Mouse (Mus musculus) ES-Bruce4 (cell line): ENCODE results near the gene Clec1b. TPM values are rescaled to one million over a fixed set of nuclear protein-coding genes. Genes with fewer than 3 reads are reported as not detected.

ENCODE experiments used
- H3K27ac ChIP-seq: 2 replicates; pipeline ENCODE4 v1.5.1; 2012; ENCODE audit warnings: low read length, inconsistent platforms; ENCODE audit not compliant: insufficient read depth
- H3K27me3 ChIP-seq: 2 replicates; pipeline ENCODE4 v1.6.1; 2012; ENCODE audit warnings: mild to moderate bottlenecking, low read length, inconsistent platforms; ENCODE audit not compliant: control insufficient read depth, poor library complexity, insufficient read depth, severe bottlenecking
- H3K36me3 ChIP-seq: 2 replicates; pipeline ENCODE4 v1.6.1; 2012; ENCODE audit warnings: inconsistent platforms, mild to moderate bottlenecking, low read length, moderate library complexity; ENCODE audit not compliant: control insufficient read depth, poor library complexity, insufficient read depth, severe bottlenecking
- H3K4me1 ChIP-seq: one replicate; pipeline ENCODE4 v1.8.1; 2011; ENCODE audit warnings: low read length; ENCODE audit not compliant: control insufficient read depth, insufficient read depth
- H3K4me3 ChIP-seq: 2 replicates; pipeline ENCODE4 v1.5.1; 2011; ENCODE audit warnings: low read depth, mild to moderate bottlenecking, low read length
- H3K9ac ChIP-seq: 2 replicates; pipeline ENCODE4 v1.6.1; 2012; ENCODE audit warnings: low read depth, mild to moderate bottlenecking, inconsistent platforms; ENCODE audit not compliant: poor library complexity, severe bottlenecking
- H3K9me3 ChIP-seq: replicated peaks from 2 replicates; pipeline ENCODE4 v1.6.1; 2012; ENCODE audit warnings: mild to moderate bottlenecking, low read length, inconsistent platforms; ENCODE audit not compliant: control insufficient read depth, poor library complexity, insufficient read depth, severe bottlenecking
- CTCF ChIP-seq: IDR thresholded peaks from one replicate; pipeline ENCODE4 v1.8.1; 2011; ENCODE audit warnings: low read depth, low read length
- EP300 ChIP-seq: IDR thresholded peaks from 2 replicates; pipeline ENCODE4 v1.6.1; 2011; ENCODE audit warnings: low read depth, low read length; ENCODE audit not compliant: insufficient read depth
- POLR2A ChIP-seq: IDR thresholded peaks from one replicate; pipeline ENCODE4 v1.8.1; 2011; ENCODE audit warnings: low read length; ENCODE audit not compliant: insufficient read depth
- polyA plus RNA-seq: library from polyadenylated mRNA; stranded (reverse); fragments of >200 nt; gene quantifications from 2 replicates; pipeline ENCODE4 v1.2.4, GENCODE M21; 2011; ENCODE audit warnings: low read depth; ENCODE audit not compliant: missing spikeins, insufficient read depth, insufficient read length

The Clec1b gene
- polyA plus RNA-seq, 1 experiment = not detected

DNA sequence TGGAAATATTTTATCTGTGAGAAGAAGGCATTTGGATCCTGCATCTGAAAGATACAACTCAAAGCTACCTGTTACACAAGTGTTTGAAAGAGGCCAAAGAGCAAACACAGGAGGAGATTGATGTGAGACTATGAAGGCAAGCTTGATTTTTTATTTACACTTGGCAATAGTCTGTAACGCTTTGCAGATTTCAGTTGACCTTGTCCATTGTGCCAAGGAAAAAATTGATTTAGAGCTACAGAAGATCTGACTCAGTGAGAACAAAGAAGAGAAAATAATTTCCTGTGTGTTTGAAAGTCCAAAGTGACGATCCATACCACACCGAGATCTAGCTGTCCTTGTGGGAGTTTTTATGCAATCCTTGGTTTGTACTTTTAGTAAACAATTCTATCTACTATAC is 25.2 kb downstream of the Clec1b start:
- H3K9ac ChIP-seq = no peak overlapping the region
- no peak overlapping the region for H3K27ac ChIP-seq
- H3K4me1 ChIP-seq = no peaks in the 10 kb centered on the region
- no peak overlapping the region for H3K4me3 ChIP-seq
- H3K9me3 ChIP-seq = no peaks in the 10 kb centered on the region
- TF ChIP-seq POLR2A = no peak
- no peak for TF ChIP-seq EP300
- no peak for TF ChIP-seq CTCF
- H3K27me3 ChIP-seq = no peaks in the 10 kb centered on the region
- H3K36me3 ChIP-seq = no peaks in the 10 kb centered on the region

DNA sequence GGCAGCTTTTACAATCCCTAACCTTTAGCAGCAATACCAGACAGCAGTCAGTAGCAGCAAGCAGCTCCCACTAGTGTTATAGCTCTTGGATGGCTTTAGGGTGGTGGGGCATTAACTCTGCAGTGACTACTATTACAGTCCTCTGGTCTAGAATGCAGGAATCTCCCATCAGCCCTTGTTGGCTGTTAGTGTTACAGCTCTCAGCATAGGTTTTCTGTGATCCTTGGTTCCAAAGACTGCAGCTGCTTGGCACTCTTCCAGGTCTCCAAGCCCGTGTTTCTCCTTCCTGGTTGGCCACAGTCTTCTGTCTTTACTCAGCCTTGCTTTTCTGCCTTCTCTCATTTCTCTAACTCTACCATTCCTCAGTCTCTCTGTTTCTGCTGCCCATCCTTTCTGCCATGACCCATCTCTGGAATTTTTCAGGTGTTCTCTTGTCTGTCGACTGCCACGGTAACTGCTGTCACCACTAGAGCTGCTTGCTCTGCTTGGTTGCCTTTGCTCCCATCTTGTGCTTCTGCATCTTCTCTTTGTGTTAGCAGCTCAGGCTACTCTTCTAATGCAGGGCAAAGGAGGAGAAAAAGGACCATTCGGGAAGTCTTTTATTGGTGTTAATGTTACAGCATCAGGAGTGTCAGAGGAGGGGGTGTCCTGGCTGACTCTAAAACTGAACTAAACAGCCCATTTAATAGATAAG is 26.1 kb downstream of the Clec1b start:
- TF ChIP-seq EP300 (no peak), CTCF (no peak), POLR2A (no peak)

DNA sequence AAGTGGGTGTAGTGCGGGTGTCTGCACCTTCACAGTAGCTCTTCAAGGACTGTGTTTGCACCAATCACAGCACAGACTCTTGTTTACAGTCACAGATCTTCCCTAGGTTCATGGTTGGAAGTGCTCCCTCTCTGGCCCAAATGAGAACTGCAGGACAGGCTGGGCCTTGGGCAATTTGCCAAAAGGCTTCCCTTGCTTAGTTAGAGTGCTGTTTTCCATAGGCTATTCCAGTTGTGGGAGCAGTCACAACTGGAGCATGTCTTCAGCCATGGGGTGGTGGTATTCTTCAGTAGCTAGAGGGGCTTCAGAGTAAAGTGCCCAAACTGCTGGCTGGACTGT is 26.6 kb downstream of the Clec1b start:
- no peaks in the 10 kb centered on the region for H3K9me3 ChIP-seq
- no peaks in the 10 kb centered on the region for H3K36me3 ChIP-seq
- H3K27ac ChIP-seq = no peak overlapping the region
- TF ChIP-seq EP300 = no peak
- TF ChIP-seq POLR2A = no peak
- peak; percentile 60 for TF ChIP-seq CTCF
- no peak overlapping the region for H3K9ac ChIP-seq
- H3K4me3 ChIP-seq = no peak overlapping the region
- H3K27me3 ChIP-seq = no peaks in the 10 kb centered on the region
- H3K4me1 ChIP-seq = no peaks in the 10 kb centered on the region

More for the DNA sequence above, 26.1 kb downstream of the Clec1b start:
- Histone ChIP-seq H3K27me3 (no peaks in the 10 kb centered on the region), H3K9me3 (no peaks in the 10 kb centered on the region), H3K27ac (no peak overlapping the region), H3K4me1 (no peaks in the 10 kb centered on the region), H3K4me3 (no peak overlapping the region), H3K9ac (no peak overlapping the region), H3K36me3 (no peaks in the 10 kb centered on the region)

DNA sequence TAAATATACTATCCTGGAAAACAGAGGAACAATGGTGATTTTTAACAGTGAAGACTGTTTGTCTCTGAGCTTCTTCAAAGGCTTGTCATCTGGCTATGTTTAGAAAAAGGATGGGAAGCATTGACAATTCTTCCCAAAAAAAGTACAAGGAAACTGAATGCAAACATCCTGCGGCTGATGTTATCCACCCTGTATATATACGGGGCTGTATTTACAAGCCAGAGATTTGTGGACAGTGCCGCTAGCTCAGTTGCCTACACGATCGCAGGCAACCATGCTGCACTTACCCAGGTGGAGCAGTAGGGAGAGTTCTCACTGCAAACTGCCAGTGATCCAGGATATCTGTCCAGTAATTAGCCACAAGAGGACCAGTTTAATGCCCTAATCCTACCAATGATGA is 28.1 kb downstream of the Clec1b start:
- no peaks in the 10 kb centered on the region for H3K27me3 ChIP-seq
- no peak overlapping the region for H3K27ac ChIP-seq
- H3K4me1 ChIP-seq = no peaks in the 10 kb centered on the region
- H3K4me3 ChIP-seq = no peak overlapping the region
- TF ChIP-seq EP300 (no peak), CTCF (no peak), POLR2A (no peak)
- no peaks in the 10 kb centered on the region for H3K36me3 ChIP-seq
- H3K9ac ChIP-seq = no peak overlapping the region
- no peaks in the 10 kb centered on the region for H3K9me3 ChIP-seq

DNA sequence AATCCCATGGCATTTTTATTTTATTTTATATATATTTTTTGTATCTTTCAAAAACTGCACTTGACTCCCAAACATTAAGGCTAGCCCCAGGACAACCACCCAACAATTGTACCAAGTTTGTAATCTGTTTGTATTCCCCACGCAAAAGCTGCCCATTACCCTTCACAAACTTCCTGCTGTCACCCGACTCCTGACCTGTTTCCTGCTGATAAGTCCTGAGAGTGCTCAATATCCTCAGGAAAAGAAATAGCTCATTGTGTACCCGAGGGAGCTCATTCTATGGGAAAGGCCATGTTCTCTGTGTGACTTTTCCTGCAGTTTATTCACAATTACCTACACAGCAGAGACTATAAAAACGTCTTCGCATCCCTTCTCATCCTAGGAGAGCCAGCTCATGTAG is 28.7 kb downstream of the Clec1b start:
- TF ChIP-seq POLR2A (no peak), EP300 (no peak), CTCF (no peak)
- no peak overlapping the region for H3K4me3 ChIP-seq

DNA sequence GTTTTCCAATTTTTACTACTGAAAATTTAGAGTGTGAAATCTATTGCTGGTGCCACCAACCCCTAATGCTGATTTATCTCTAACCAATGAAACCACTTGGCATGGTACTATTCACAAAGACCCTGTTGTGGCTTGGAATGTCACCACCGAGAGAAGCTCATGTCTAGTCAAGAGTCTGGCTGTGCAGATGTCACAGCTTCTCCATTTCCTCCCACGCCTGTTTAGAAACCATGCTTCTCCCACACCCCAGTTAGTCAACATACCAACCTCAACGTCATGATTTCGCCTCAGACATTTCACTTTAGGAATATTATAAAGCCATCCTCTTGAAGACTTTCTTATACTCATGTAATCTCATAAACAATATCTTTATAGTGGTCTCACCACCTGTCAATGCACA is 30.2 kb downstream of the Clec1b start:
- TF ChIP-seq CTCF = no peak
- no peak for TF ChIP-seq EP300
- TF ChIP-seq POLR2A = no peak
- Histone ChIP-seq H3K9me3 (no peaks in the 10 kb centered on the region), H3K27me3 (no peaks in the 10 kb centered on the region), H3K36me3 (no peaks in the 10 kb centered on the region), H3K4me3 (no peak overlapping the region), H3K27ac (no peak overlapping the region), H3K9ac (no peak overlapping the region), H3K4me1 (no peaks in the 10 kb centered on the region)

More for the DNA sequence above, 28.7 kb downstream of the Clec1b start:
- Histone ChIP-seq H3K27ac (no peak overlapping the region), H3K9ac (no peak overlapping the region), H3K4me1 (no peaks in the 10 kb centered on the region), H3K27me3 (no peaks in the 10 kb centered on the region), H3K36me3 (no peaks in the 10 kb centered on the region), H3K9me3 (no peaks in the 10 kb centered on the region)
